Mouse (Mus musculus) neural tube, embryonic 15.5 days (tissue): ENCODE measurements around the gene Cdk5. TPM values are rescaled to one million over a fixed set of nuclear protein-coding genes. Genes with fewer than 3 reads are reported as not detected.
"Not testable (repeated sequence)": the region's sequence is repeated elsewhere in the genome, so short reads cannot be mapped to it uniquely, and the experiment has no call there.

ENCODE experiments used
- ATAC-seq: fragments of 200-750 bp; cut with Nextera tagmentation; 2 replicates; pipeline ENCODE4 v1.8.0; 2017; ENCODE audit warnings: mild to moderate bottlenecking, moderate TSS enrichment, moderate library complexity; ENCODE audit not compliant: low FRiP score
- H3K27ac ChIP-seq: fragments of 300-500 bp; sonication (generic); replicated peaks from 2 replicates; pipeline ENCODE4 v1.5.1; 2015; ENCODE audit warnings: mild to moderate bottlenecking, inconsistent platforms
- H3K27me3 ChIP-seq: fragments of 300-500 bp; sonication (generic); replicated peaks from 2 replicates; pipeline ENCODE4 v1.6.1; 2015; ENCODE audit warnings: inconsistent platforms
- H3K36me3 ChIP-seq: fragments of 300-500 bp; sonication (generic); 2 replicates; pipeline ENCODE4 v1.6.1; 2015; ENCODE audit warnings: inconsistent platforms
- H3K4me1 ChIP-seq: fragments of 300-500 bp; sonication (generic); 2 replicates; pipeline ENCODE4 v1.6.1; 2015; ENCODE audit warnings: inconsistent platforms
- H3K4me2 ChIP-seq: fragments of 300-500 bp; sonication (generic); 2 replicates; pipeline ENCODE4 v1.6.1; 2015; ENCODE audit warnings: inconsistent platforms, mild to moderate bottlenecking, moderate library complexity
- H3K4me3 ChIP-seq: fragments of 300-500 bp; sonication (generic); replicated peaks from 2 replicates; pipeline ENCODE4 v1.5.1; 2015; ENCODE audit warnings: mild to moderate bottlenecking, inconsistent platforms
- H3K9ac ChIP-seq: fragments of 300-500 bp; sonication (generic); replicated peaks from 2 replicates; pipeline ENCODE4 v1.6.1; 2015; ENCODE audit warnings: mild to moderate bottlenecking, inconsistent platforms
- H3K9me3 ChIP-seq: fragments of 300-500 bp; sonication (generic); replicated peaks from 2 replicates; pipeline ENCODE4 v1.6.1; 2016; ENCODE audit warnings: inconsistent platforms
- WGBS: fragments of 180-500 bp; shearing (Covaris S2); methylation state at CpG from one replicate; pipeline ENCODE4 v1.1.7; 2015; ENCODE audit warnings: mixed read lengths; 5-methylcytosine and 5-hydroxymethylcytosine counted together
- polyA plus RNA-seq: library from polyadenylated mRNA; unstranded; fragments of >200 nt; fragmentation: Nextera tagmentation; extraction: Ambion mirVana; gene quantifications from 2 replicates; pipeline ENCODE4 v1.2.1, GENCODE M21; 2015

Gene Cdk5
- polyA plus RNA-seq, 1 experiment from 2014 or later: 133 TPM

DNA sequence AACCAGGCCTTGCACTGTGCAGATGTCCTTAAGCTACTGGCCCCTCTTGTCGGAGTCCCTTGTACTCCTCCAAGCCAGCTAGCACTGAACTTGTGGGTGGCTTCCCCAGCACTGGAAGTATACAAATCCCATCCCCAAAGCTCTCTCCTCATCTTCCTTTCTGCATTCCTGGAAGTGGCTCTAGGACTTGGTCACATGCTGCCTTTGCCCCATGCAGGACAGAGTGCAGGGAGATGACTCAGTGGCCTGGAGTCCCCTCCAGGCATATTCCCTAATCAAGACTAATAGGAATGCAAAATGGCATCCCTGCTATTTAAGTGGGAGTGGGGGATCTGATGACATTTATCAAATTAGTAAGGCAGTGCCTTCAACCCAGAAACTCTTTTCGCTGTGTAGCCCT is 11.3 kb downstream of the Cdk5 start:
- WGBS: 90% methylated on average over 2 of the region's 2 CpGs
- Histone ChIP-seq H3K9ac (no peak overlapping the region), H3K9me3 (no peaks in the 10 kb centered on the region), H3K27me3 (no peaks in the 10 kb centered on the region), H3K4me3 (no peak overlapping the region), H3K27ac (no peak overlapping the region), H3K4me1 (peaks cover 12% of the 10 kb centered on the region), H3K36me3 (peaks cover 5% of the 10 kb centered on the region), H3K4me2 (no peak overlapping the region)
- ATAC-seq: no peak

- no peak overlapping the region for H3K27ac ChIP-seq
- WGBS: 78% methylated on average over 2 of the region's 2 CpGs
- no peak for ATAC-seq
- no peak overlapping the region for H3K4me3 ChIP-seq
- no peak overlapping the region for H3K9ac ChIP-seq
- no peaks in the 10 kb centered on the region for H3K9me3 ChIP-seq
- no peak overlapping the region for H3K4me2 ChIP-seq
- no peaks in the 10 kb centered on the region for H3K4me1 ChIP-seq
- H3K36me3 ChIP-seq: peaks cover 24% of the 10 kb centered on the region
- no peaks in the 10 kb centered on the region for H3K27me3 ChIP-seq
Measured at GRCm38 (mm10) chr5:24409466-24409865, 13.9 kb downstream of the Cdk5 start.

DNA sequence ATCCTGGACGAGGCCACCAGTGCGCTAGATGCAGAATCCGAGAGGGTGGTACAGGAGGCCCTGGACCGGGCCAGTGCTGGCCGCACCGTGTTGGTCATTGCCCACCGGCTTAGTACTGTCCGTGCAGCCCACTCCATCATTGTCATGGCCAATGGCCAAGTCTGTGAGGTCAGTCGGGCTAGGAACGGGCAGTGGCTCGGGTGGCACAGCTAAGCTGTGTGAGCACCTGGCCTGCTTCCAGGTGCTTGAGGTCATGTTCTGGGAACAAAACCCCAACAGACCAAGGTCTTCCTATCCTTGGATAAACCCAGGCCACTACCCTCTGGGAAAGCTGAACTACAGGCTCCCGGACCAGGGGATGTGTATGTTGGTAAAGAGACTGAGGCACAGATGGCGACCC is 14.7 kb downstream of the Cdk5 start:
- WGBS: 92% methylated on average over 13 of the region's 13 CpGs
- no peaks in the 10 kb centered on the region for H3K4me1 ChIP-seq
- no peak overlapping the region for H3K4me3 ChIP-seq
- no peak for ATAC-seq
- H3K9me3 ChIP-seq: no peaks in the 10 kb centered on the region
- H3K9ac ChIP-seq: no peak overlapping the region
- no peaks in the 10 kb centered on the region for H3K27me3 ChIP-seq
- H3K36me3 ChIP-seq: peaks cover 24% of the 10 kb centered on the region
- H3K27ac ChIP-seq: no peak overlapping the region
- no peak overlapping the region for H3K4me2 ChIP-seq

DNA sequence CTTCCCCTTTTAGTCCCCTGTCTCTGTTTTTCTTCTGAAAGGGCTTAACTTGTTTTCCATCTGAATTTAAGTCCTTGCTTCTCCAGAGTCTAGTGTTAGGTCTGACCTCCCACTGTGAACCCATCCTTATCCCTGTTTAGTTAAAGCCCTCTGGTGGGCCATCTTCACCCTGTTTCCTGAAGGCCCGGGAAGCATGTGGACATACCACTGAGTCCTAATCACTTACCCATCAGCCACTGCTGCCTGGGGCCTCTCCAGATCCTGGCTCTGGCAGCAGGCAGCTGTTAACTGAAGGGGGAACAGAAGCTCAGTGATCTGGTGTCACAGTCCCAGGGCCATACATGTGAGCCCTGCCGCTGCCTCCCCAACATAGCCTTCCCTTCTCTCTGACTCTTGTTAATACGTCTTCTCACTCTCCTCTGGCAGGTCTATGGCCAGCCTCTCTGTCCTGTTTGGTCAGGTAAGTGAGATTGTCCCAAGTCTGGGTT is 17.9 kb downstream of the Cdk5 start:
- H3K27me3 ChIP-seq: no peaks in the 10 kb centered on the region
- H3K27ac ChIP-seq: no peak overlapping the region
- no peak overlapping the region for H3K4me3 ChIP-seq
- H3K9ac ChIP-seq: no peak overlapping the region
- WGBS: 74% methylated on average over 3 of the region's 3 CpGs
- no peak for ATAC-seq
- H3K4me1 ChIP-seq: peaks cover 6% of the 10 kb centered on the region; the same call in 1 of the 2 replicates
- no peak overlapping the region for H3K4me2 ChIP-seq
- no peaks in the 10 kb centered on the region for H3K9me3 ChIP-seq
- peaks cover 36% of the 10 kb centered on the region for H3K36me3 ChIP-seq

- WGBS: 79% methylated on average over 6 of the region's 6 CpGs
- Histone ChIP-seq H3K4me3 (no peak overlapping the region), H3K27me3 (no peaks in the 10 kb centered on the region), H3K4me2 (no peak overlapping the region), H3K36me3 (peaks cover 38% of the 10 kb centered on the region), H3K9me3 (no peaks in the 10 kb centered on the region), H3K9ac (no peak overlapping the region), H3K27ac (no peak overlapping the region), H3K4me1 (peaks cover 6% of the 10 kb centered on the region; the same call in 1 of the 2 replicates)
- no peak for ATAC-seq
Measured at GRCm38 (mm10) chr5:24404594-24405360, 18.6 kb downstream of the Cdk5 start.

DNA sequence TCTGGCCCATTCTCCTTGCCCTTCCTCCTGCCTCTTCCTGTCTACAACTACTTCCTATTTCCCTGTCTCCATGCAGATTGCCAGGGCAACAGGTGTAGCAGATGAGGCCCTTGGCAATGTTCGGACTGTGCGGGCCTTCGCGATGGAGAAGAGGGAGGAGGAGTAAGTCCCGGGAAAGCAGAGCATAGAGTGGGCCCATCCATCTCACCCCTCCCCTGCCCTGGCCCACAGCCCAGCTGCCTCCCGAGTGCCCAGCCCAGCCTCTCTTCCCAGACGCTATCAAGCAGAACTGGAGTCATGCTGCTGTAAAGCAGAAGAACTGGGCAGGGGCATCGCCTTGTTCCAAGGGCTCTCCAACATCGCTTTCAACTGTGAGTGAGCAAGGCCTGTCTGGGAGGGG is 21.4 kb downstream of the Cdk5 start:
- H3K4me3 ChIP-seq: no peak overlapping the region
- H3K9me3 ChIP-seq: no peaks in the 10 kb centered on the region
- H3K4me1 ChIP-seq: peaks cover 6% of the 10 kb centered on the region; the same call in 1 of the 2 replicates
- 0 out of 2 replicates have a peak, but pooled peaks have one; percentile 37 for ATAC-seq
- H3K4me2 ChIP-seq: no peak overlapping the region
- no peak overlapping the region for H3K9ac ChIP-seq
- H3K27me3 ChIP-seq: no peaks in the 10 kb centered on the region
- H3K36me3 ChIP-seq: peaks cover 31% of the 10 kb centered on the region
- 49% methylated on average over 9 of the region's 9 CpGs for WGBS
- H3K27ac ChIP-seq: no peak overlapping the region

DNA sequence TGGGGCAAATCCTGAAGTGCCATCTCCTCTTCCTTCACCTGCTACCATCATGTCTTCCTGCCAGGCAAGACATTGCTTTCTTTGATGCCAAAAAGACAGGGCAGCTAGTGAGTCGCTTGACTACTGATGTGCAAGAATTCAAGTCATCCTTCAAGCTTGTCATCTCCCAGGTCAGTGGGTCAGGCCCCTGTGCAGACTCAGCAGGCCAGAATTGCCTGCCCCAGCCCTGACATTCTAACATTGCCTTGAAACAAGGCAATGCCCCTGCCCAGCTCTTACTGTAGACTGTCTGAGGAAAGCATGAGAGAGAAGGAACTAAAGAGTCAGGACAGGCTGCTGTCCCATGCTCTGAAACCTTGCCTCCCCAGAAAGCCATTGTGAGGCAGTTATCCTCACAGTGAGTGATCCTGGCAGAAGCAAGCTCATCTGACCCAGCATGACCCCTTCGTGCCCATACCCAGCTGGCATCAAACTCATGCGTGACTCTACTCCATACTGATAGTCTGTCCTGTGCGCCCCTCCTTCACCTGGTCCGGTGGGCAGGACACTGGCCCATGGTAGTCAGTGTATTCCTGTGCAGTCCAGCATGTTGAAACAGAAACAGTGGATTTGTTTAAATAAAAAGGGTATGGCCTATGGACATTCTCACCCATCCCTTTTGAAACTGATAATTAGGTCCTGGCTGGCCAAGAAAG is 22.3 kb downstream of the Cdk5 start:
- no peak overlapping the region for H3K4me2 ChIP-seq
- WGBS: 95% methylated on average over 5 of the region's 5 CpGs
- peaks cover 23% of the 10 kb centered on the region for H3K36me3 ChIP-seq
- H3K27me3 ChIP-seq: no peaks in the 10 kb centered on the region
- H3K9me3 ChIP-seq: no peaks in the 10 kb centered on the region
- peaks cover 6% of the 10 kb centered on the region; the same call in 1 of the 2 replicates for H3K4me1 ChIP-seq
- no peak overlapping the region for H3K9ac ChIP-seq
- H3K27ac ChIP-seq: no peak overlapping the region
- no peak for ATAC-seq
- H3K4me3 ChIP-seq: no peak overlapping the region

- Histone ChIP-seq H3K27ac (no peak overlapping the region), H3K4me2 (no peak overlapping the region), H3K4me3 (no peak overlapping the region), H3K4me1 (peaks cover 8% of the 10 kb centered on the region), H3K9me3 (no peaks in the 10 kb centered on the region), H3K27me3 (no peaks in the 10 kb centered on the region), H3K9ac (no peak overlapping the region), H3K36me3 (peaks cover 18% of the 10 kb centered on the region)
- 90% methylated on average over 11 of the region's 11 CpGs for WGBS
- ATAC-seq: no peak
Measured at GRCm38 (mm10) chr5:24400362-24400761, 23.0 kb downstream of the Cdk5 start.

- no peak overlapping the region for H3K4me2 ChIP-seq
- no peak overlapping the region for H3K9ac ChIP-seq
- H3K4me1 ChIP-seq: peaks cover 15% of the 10 kb centered on the region
- H3K9me3 ChIP-seq: no peaks in the 10 kb centered on the region
- 91% methylated on average over 10 of the region's 10 CpGs for WGBS
- peaks cover 14% of the 10 kb centered on the region for H3K36me3 ChIP-seq
- no peak overlapping the region for H3K4me3 ChIP-seq
- ATAC-seq: no peak
- H3K27ac ChIP-seq: no peak overlapping the region
- no peaks in the 10 kb centered on the region for H3K27me3 ChIP-seq
Measured at GRCm38 (mm10) chr5:24399686-24400085, 23.6 kb downstream of the Cdk5 start.

DNA sequence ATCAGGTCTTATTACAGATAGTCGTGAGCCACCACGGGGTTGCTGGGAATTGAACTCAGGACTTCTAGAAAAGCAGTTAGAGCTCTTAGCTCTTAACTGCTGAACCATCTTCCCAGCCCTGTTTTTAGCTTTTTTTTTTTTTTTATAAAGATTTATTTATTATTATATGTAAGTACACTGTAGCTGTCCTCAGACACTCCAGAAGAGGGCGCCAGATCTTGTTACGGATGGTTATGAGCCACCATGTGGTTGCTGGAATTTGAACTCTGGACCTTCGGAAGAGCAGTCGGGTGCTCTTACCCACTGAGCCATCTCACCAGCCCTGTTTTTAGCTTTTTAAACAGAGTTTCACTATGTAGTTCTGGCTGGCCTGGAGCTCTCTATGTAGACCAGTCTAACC is 27.1 kb downstream of the Cdk5 start:
- not testable (repeated sequence) for H3K9ac ChIP-seq, H3K4me2 ChIP-seq, H3K27ac ChIP-seq, H3K4me3 ChIP-seq, H3K9me3 ChIP-seq, H3K36me3 ChIP-seq, H3K27me3 ChIP-seq, ATAC-seq
- peaks cover 18% of the 10 kb centered on the region for H3K4me1 ChIP-seq
- WGBS: 92% methylated on average over 6 of the region's 6 CpGs

- H3K4me3 ChIP-seq: peak overlapping the region; percentile 62
- peak overlapping the region; percentile 95 for H3K27ac ChIP-seq
- no peaks in the 10 kb centered on the region for H3K36me3 ChIP-seq
- peak overlapping the region; percentile 60 for H3K9ac ChIP-seq
- no peaks in the 10 kb centered on the region for H3K9me3 ChIP-seq
- no peaks in the 10 kb centered on the region for H3K27me3 ChIP-seq
- ATAC-seq: peak; percentile 96
- H3K4me1 ChIP-seq: peaks cover 18% of the 10 kb centered on the region
- WGBS: under 1% methylated on average over 36 of the region's 36 CpGs
- H3K4me2 ChIP-seq: peak overlapping the region; percentile 60
Measured at GRCm38 (mm10) chr5:24394165-24394894, 29.0 kb downstream of the Cdk5 start.
